Mouse (Mus musculus): ENCODE results near the gene Grap.

DNA sequence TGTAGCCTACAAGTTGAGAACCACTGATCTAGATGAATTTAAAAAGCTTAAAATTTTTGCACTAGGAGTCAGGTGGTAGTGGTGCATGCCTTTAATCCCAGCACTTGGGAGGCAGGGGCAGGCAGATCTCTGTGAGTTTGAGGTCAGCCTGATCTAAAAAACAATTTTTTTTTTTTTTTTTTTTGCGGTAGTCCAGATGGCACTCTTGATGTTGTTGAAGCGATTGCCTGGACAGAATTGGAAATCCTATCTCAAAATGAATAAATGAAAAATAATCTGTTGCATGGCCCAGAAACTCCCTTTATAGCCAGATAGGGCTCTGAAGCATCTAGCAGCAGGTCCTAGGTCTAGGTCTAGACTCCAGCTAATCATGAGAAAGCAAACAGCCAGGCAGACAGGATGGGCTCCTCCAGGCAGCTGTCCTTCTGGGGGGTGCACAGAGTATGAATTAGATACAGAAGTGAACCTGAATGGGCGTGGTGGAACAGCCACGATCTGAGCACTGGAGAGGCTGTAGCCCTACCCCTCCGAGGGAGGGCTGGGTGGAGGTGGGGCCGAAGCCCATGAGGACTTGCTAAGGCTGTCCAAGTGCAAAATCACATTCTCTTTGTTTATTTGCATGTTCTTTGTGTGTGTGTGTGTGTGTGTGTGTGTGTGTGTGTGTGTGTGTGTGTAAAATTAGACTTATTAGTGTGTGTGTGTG, 3.2 kb downstream of the Grap start:
- TF ChIP-seq CTCF (IDR thresholded peaks at IDR 0.05; ENCODE audit: low read depth, low read length) (no peak), GATA1 (IDR thresholded peaks at IDR 0.05; ENCODE audit: borderline replicate concordance, low read length) (no peak), GATA2 (IDR thresholded peaks at IDR 0.05; ENCODE audit: borderline replicate concordance, low read depth, low read length) (no peak), POLR2AphosphoS5 (IDR thresholded peaks at IDR 0.05; ENCODE audit: insufficient replicate concordance, low read depth, low read length) (no peak)
